Mouse (Mus musculus) thymus, postnatal 25 days (tissue): ENCODE data around the gene Cadm2.

ENCODE experiments used
- DNase-seq: peaks from one replicate; pipeline ENCODE4 v3.0.0; 2022

The Cadm2 gene

DNA sequence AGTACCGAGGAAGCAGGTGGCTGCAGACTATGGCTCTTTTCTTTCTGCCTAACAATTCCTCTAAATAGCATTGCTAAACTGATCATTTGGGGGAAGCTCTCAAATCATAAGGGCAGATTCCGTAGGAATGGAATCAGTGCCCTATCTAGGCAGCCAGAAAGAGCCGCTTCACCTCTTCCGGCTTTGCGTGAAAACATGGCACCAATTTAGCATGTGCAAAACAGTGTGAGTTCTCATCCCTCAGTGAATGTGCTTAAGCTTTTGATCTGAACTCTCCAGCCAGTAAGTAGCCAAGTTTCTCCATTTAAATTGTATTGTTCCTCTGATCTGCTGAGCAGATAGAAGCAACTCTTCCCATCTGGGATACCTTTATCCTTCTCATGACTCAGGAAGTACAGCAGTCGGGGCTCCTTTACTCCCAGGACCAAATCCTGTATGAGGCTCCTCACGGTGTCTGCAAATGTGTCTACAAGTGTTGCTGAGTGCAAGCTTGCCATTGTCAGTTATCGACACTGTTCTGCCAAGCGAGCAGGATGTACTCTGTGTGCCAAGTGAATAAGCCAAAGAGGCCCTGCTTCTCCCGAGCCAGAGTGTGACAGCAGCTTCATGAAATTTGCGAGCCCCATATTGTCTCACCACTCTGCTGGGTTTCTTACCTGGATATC is 970.2 kb downstream of the Cadm2 start:
- no peak for DNase-seq

DNA sequence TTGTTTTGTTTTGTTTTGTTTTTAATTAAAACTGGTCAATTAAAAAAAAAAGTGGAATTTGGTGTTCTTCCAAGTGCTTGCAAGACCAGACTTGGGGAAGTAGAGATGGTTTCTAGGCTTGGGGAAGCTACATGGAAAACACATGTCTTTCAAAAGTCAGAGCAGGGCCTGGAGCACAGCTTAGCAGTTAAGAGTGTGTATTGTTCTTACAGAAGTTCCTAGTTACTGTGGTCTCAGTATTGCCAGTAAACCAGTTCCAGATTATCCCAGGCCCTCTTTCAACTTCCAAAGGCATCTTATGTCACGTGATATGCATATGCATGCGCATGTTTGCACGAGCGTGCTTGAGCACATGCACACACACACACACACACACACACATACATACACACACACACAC is 972.9 kb downstream of the Cadm2 start:
- DNase-seq = no peak

DNA sequence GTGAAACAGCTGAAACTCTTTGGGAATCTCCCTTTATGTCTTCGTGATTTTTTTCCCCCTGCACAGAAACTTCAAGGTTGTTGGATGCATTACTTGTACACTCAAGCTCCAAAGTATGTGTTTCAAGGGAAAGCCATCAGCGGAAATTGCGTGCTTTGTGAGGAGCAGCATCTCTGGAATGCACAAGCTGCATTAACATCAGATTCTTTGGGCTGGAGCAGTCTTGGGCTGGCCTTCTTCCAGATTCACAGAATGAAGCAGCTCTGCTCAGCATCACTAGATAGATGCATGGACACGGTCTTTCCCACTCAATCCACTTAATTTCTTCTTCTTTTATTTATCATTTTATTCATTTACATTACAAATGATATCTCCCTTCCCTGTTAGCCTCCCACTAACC is 977.1 kb downstream of the Cadm2 start:
- no peak for DNase-seq

DNA sequence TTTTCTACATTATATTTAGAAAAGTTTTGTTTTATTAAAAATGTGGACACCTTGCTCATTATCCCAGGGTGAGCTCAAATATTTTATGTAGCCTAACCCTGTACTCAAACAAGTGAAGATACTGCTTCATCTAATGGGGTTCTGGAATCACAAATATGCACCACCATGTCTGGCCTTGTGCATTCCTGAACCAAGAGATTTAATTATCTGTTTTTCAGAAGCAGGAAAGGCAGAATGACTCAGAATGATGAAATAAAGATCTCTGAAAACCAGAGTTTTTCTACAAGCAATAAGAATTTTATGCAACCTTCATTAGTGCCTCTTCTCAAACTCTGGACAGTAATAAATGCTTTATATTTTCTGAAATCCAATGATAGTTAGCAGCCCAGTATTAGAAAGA is 993.2 kb downstream of the Cadm2 start:
- no peak for DNase-seq

- no peak for DNase-seq
These were observed 998.3 kb downstream of the Cadm2 start for GRCm38 (mm10) chr16:66622423-66622822.

DNA sequence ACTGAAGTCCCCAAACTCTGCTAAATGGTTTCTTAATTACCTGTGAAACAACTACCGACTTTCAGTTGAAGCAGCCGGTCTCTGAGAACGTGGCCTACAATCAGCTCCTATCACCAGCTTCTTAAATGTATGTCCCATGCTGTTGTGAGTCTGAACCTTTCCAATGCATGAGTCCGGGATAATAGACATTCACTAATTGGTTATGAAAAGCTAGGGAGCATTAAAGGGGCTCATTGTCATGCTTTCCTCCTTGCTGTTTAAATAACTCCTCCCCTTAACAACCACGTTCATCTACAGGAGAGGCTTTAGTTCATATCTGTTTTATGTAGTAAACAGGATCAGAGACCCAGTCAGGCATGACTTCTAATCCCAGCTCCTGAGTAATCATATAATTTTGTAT is 1008.1 kb downstream of the Cadm2 start:
- no peak for DNase-seq
